Mouse (Mus musculus): ENCODE data around the gene Slc26a10.

- TF ChIP-seq CTCF (IDR thresholded peaks at IDR 0.05; ENCODE audit: extremely low read depth, insufficient read depth, insufficient read length, insufficient replicate concordance) (no peak), POLR2A (IDR thresholded peaks at IDR 0.05; ENCODE audit: low read depth, low read length) (no peak)
Measured at GRCm38 (mm10) chr10:127179871-127180694, at the start of gene Slc26a10.
